Mouse (Mus musculus): ENCODE measurements around the gene Fgfr2.

Fgfr2 gene

DNA sequence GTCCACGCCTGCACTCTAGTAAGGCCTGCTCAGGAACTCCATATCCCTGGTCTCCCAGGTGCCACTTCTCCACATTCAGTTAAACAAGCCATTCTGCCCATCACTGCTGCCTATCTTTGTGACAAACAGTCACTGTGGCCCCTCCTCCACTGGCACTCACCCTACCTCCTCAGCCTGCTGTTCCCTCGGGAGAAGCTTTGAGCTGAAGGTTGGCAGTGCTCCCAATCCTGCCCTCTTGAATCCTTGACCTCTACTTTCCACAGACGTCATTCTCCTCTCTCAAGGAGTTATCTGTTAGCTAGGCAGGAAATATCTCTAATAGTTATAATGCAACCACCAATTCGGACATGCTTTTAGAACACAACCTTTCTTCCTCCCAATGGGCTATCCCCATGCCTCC is 3008.7 kb downstream of the Fgfr2 start:
- DNase-seq (ENCODE audit: low read depth, low spot score), result no peak
